Mouse (Mus musculus): ENCODE data around the gene Hfm1. TPM values are rescaled to one million over a fixed set of nuclear protein-coding genes. Genes with fewer than 3 reads are reported as not detected.

Gene Hfm1
- polyA plus RNA-seq, 1 experiment from 2014 or later: 0.30 TPM

GRCm38 (mm10) chr5:106885517-106885916 is 40.6 kb downstream of the Hfm1 start:
- Histone ChIP-seq H3K4me2 (ENCODE audit: low read depth, low read length) (no peak overlapping the region), H3K9me3 (replicated peaks; ENCODE audit: control insufficient read depth, low read length) (no peaks in the 10 kb centered on the region), H3K27me3 (ENCODE audit: control insufficient read depth, insufficient read depth, low read length) (no peaks in the 10 kb centered on the region), H3K36me3 (ENCODE audit: control insufficient read depth, insufficient read depth) (no peaks in the 10 kb centered on the region), H3K27ac (ENCODE audit: low read length) (no peak overlapping the region), H3K4me1 (ENCODE audit: control insufficient read depth, insufficient read depth, low read length) (no peaks in the 10 kb centered on the region), H3K4me3 (ENCODE audit: low read length) (no peak overlapping the region), H3K9ac (ENCODE audit: low read length) (no peak overlapping the region)
- 86% methylated on average over 4 of the region's 4 CpGs for WGBS
- ATAC-seq (replicated peaks; ENCODE audit: extremely low read depth, insufficient read depth, low FRiP score): no peak

DNA sequence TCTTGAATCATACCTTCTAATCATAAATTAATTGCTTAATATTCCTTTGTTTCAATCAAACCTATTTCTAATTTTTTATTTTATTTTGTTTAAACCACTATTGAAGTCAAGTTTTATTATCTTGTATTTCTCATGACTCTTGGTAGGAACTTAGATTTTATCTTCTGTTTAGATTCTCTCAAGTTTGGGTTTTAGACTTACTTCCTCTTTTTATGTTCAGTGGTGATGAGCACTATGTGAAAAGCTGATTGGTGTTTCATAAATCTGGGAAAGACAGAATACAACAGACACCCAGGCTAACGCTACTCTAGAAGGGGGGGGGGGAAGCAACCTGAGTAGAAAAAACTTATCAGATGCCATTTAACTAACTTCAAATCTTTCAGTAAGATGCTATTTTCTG is 49.7 kb downstream of the Hfm1 start:
- H3K27me3 ChIP-seq (ENCODE audit: control insufficient read depth, insufficient read depth, low read length): no peaks in the 10 kb centered on the region
- H3K4me3 ChIP-seq (ENCODE audit: low read length): no peak overlapping the region
- H3K4me2 ChIP-seq (ENCODE audit: low read depth, low read length): no peak overlapping the region
- H3K27ac ChIP-seq (ENCODE audit: low read length): no peak overlapping the region
- no peak for ATAC-seq (replicated peaks; ENCODE audit: extremely low read depth, insufficient read depth, low FRiP score)
- H3K36me3 ChIP-seq (ENCODE audit: control insufficient read depth, insufficient read depth): no peaks in the 10 kb centered on the region
- H3K4me1 ChIP-seq (ENCODE audit: control insufficient read depth, insufficient read depth, low read length): no peaks in the 10 kb centered on the region
- H3K9ac ChIP-seq (ENCODE audit: low read length): no peak overlapping the region
- 64% methylated on average over 1 of the region's 1 CpGs for WGBS
- H3K9me3 ChIP-seq (replicated peaks; ENCODE audit: control insufficient read depth, low read length): no peaks in the 10 kb centered on the region

- no peaks in the 10 kb centered on the region for H3K4me1 ChIP-seq (ENCODE audit: control insufficient read depth, insufficient read depth, low read length)
- H3K27me3 ChIP-seq (ENCODE audit: control insufficient read depth, insufficient read depth, low read length): no peaks in the 10 kb centered on the region
- WGBS: 34% methylated on average over 3 of the region's 3 CpGs
- H3K9me3 ChIP-seq (replicated peaks; ENCODE audit: control insufficient read depth, low read length): no peaks in the 10 kb centered on the region
- no peaks in the 10 kb centered on the region for H3K36me3 ChIP-seq (ENCODE audit: control insufficient read depth, insufficient read depth)
- ATAC-seq (replicated peaks; ENCODE audit: extremely low read depth, insufficient read depth, low FRiP score): no peak
- H3K4me2 ChIP-seq (ENCODE audit: low read depth, low read length): no peak overlapping the region
- H3K9ac ChIP-seq (ENCODE audit: low read length): no peak overlapping the region
- H3K4me3 ChIP-seq (ENCODE audit: low read length): no peak overlapping the region
- H3K27ac ChIP-seq (ENCODE audit: low read length): no peak overlapping the region
These were observed 65.7 kb downstream of the Hfm1 start for GRCm38 (mm10) chr5:106860415-106860814.

DNA sequence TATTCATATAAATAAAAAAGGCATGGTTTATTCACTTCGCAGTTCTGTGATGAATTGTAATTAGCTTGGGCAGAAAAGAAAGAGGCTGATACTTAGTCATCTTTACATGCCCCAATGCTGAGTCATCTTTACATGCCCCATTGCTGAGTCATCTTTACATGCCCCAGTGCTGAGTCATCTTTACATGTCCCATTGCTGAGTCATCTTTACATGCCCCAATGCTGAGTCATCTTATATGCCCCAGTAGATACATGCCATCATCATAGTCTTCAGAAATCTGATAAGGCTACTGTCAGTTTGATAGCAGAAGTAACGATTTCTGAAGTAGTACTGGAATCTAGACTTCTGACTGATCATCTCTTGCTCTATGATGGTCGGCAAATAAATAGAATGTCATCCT is 72.8 kb downstream of the Hfm1 start:
- no peak overlapping the region for H3K4me3 ChIP-seq (ENCODE audit: low read length)
- H3K36me3 ChIP-seq (ENCODE audit: control insufficient read depth, insufficient read depth): no peaks in the 10 kb centered on the region
- H3K4me2 ChIP-seq (ENCODE audit: low read depth, low read length): no peak overlapping the region
- no peaks in the 10 kb centered on the region for H3K9me3 ChIP-seq (replicated peaks; ENCODE audit: control insufficient read depth, low read length)
- no peaks in the 10 kb centered on the region for H3K4me1 ChIP-seq (ENCODE audit: control insufficient read depth, insufficient read depth, low read length)
- no peak for ATAC-seq (replicated peaks; ENCODE audit: extremely low read depth, insufficient read depth, low FRiP score)
- 82% methylated on average over 3 of the region's 3 CpGs for WGBS
- H3K9ac ChIP-seq (ENCODE audit: low read length): no peak overlapping the region
- H3K27ac ChIP-seq (ENCODE audit: low read length): no peak overlapping the region
- no peaks in the 10 kb centered on the region for H3K27me3 ChIP-seq (ENCODE audit: control insufficient read depth, insufficient read depth, low read length)

DNA sequence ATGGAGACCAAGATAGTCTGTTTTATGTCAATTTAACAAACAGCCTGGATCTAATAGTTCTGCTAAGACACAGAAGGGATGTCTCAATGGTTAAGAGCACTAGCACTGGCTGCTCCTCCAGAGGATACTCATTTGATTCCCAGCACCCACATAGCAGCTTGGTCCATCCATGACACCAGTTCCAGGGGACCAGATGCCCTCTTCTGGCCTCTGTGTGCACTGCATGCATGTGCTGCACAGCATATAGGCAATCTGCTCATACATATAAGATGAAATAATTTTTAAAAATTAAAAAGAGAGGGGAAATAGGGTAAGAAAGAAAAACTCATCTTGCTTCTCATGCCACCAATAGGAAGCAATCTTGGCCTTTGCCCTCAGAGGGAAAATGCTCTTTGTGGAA is 79.1 kb downstream of the Hfm1 start:
- no peaks in the 10 kb centered on the region for H3K36me3 ChIP-seq (ENCODE audit: control insufficient read depth, insufficient read depth)
- no peaks in the 10 kb centered on the region for H3K27me3 ChIP-seq (ENCODE audit: control insufficient read depth, insufficient read depth, low read length)
- H3K4me2 ChIP-seq (ENCODE audit: low read depth, low read length): no peak overlapping the region
- H3K9me3 ChIP-seq (replicated peaks; ENCODE audit: control insufficient read depth, low read length): no peaks in the 10 kb centered on the region
- H3K4me1 ChIP-seq (ENCODE audit: control insufficient read depth, insufficient read depth, low read length): no peaks in the 10 kb centered on the region
- H3K9ac ChIP-seq (ENCODE audit: low read length): no peak overlapping the region
- no peak overlapping the region for H3K4me3 ChIP-seq (ENCODE audit: low read length)
- no peak overlapping the region for H3K27ac ChIP-seq (ENCODE audit: low read length)
- ATAC-seq (replicated peaks; ENCODE audit: extremely low read depth, insufficient read depth, low FRiP score): no peak

DNA sequence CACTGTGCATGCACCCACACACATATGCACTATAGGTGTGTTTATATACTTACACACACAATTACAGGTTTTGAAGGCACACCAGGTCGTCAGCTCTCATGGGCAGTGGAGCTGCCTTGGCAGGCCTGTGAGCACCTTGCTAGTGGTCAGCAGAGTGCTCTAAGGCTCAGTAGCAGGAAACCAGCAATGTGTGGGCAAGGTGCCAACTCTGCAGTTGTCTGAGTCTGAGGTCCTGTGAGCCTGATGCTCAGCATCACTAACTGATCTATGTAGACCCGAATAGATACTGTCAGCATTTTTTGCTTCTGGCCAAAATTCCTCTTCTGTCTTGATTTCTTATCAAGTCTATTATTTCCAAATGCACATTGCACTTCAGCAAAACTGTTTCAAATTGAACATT is 82.2 kb downstream of the Hfm1 start:
- no peak overlapping the region for H3K27ac ChIP-seq (ENCODE audit: low read length)
- no peak overlapping the region for H3K4me3 ChIP-seq (ENCODE audit: low read length)
- ATAC-seq (replicated peaks; ENCODE audit: extremely low read depth, insufficient read depth, low FRiP score): no peak
- no peaks in the 10 kb centered on the region for H3K27me3 ChIP-seq (ENCODE audit: control insufficient read depth, insufficient read depth, low read length)
- no peaks in the 10 kb centered on the region for H3K36me3 ChIP-seq (ENCODE audit: control insufficient read depth, insufficient read depth)
- no peaks in the 10 kb centered on the region for H3K4me1 ChIP-seq (ENCODE audit: control insufficient read depth, insufficient read depth, low read length)
- no peaks in the 10 kb centered on the region for H3K9me3 ChIP-seq (replicated peaks; ENCODE audit: control insufficient read depth, low read length)
- no peak overlapping the region for H3K9ac ChIP-seq (ENCODE audit: low read length)
- WGBS: 60% methylated on average over 2 of the region's 2 CpGs
- no peak overlapping the region for H3K4me2 ChIP-seq (ENCODE audit: low read depth, low read length)

DNA sequence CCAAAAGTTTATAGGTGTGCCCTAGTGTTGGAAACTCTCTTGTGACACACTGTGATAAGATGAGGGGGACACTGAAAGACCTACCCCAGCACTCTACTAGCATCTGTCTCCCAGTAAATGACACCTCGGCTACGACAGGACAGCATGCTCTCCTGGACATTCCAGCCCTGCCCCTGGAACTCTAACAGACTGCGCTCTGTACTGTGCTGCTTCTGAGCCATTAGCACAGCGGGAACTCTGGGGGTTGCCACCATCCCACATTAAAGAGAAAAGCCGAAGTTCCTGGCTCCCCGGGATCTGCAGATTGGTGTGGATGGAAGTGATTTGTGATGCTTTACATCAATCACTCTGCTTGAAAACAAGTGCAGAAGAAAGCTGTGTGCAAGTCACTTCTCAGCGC is 93.1 kb downstream of the Hfm1 start:
- H3K9me3 ChIP-seq (replicated peaks; ENCODE audit: control insufficient read depth, low read length): no peaks in the 10 kb centered on the region
- H3K27me3 ChIP-seq (ENCODE audit: control insufficient read depth, insufficient read depth, low read length): no peaks in the 10 kb centered on the region
- WGBS: 20% methylated on average over 7 of the region's 7 CpGs
- H3K4me2 ChIP-seq (ENCODE audit: low read depth, low read length): peak overlapping the region; percentile 45
- H3K4me1 ChIP-seq (ENCODE audit: control insufficient read depth, insufficient read depth, low read length): peaks cover 4% of the 10 kb centered on the region; the same call in 1 of the 2 replicates
- H3K9ac ChIP-seq (ENCODE audit: low read length): no peak overlapping the region
- no peaks in the 10 kb centered on the region for H3K36me3 ChIP-seq (ENCODE audit: control insufficient read depth, insufficient read depth)
- H3K4me3 ChIP-seq (ENCODE audit: low read length): no peak overlapping the region
- no peak overlapping the region for H3K27ac ChIP-seq (ENCODE audit: low read length)
- ATAC-seq (replicated peaks; ENCODE audit: extremely low read depth, insufficient read depth, low FRiP score): 0 out of 2 replicates have a peak, but pooled peaks have one; percentile 49

- no peak for ATAC-seq (replicated peaks; ENCODE audit: extremely low read depth, insufficient read depth, low FRiP score)
- Histone ChIP-seq H3K4me3 (ENCODE audit: low read length) (no peak overlapping the region), H3K27ac (ENCODE audit: low read length) (no peak overlapping the region), H3K9me3 (replicated peaks; ENCODE audit: control insufficient read depth, low read length) (no peaks in the 10 kb centered on the region), H3K4me2 (ENCODE audit: low read depth, low read length) (no peak overlapping the region), H3K4me1 (ENCODE audit: control insufficient read depth, insufficient read depth, low read length) (peaks cover 4% of the 10 kb centered on the region; the same call in 1 of the 2 replicates), H3K9ac (ENCODE audit: low read length) (no peak overlapping the region), H3K36me3 (ENCODE audit: control insufficient read depth, insufficient read depth) (no peaks in the 10 kb centered on the region), H3K27me3 (ENCODE audit: control insufficient read depth, insufficient read depth, low read length) (no peaks in the 10 kb centered on the region)
- WGBS: 72% methylated on average over 6 of the region's 6 CpGs
These were observed 94.7 kb downstream of the Hfm1 start for GRCm38 (mm10) chr5:106831401-106831800.

DNA sequence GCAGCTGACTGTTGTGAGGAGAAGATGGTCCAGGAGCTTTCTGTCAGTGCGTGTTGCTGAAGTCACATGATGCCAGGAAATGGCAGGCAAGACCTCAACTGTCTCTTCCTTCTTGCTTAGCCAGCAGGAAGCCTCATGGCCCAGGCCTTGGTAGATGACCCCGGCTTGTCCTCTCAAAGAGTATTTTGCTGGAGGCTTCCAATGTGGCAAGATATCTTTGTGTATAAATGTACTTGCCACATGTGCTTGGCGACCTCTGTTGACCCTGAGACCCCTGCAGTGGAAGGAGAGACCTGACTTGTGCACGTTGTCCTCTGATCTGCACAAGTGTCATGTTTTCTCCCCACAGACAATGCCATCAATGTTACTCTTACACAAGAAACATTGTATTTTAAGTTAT is 95.3 kb downstream of the Hfm1 start:
- Histone ChIP-seq H3K4me1 (ENCODE audit: control insufficient read depth, insufficient read depth, low read length) (peaks cover 4% of the 10 kb centered on the region; the same call in 1 of the 2 replicates), H3K27me3 (ENCODE audit: control insufficient read depth, insufficient read depth, low read length) (no peaks in the 10 kb centered on the region), H3K4me3 (ENCODE audit: low read length) (no peak overlapping the region), H3K36me3 (ENCODE audit: control insufficient read depth, insufficient read depth) (no peaks in the 10 kb centered on the region), H3K4me2 (ENCODE audit: low read depth, low read length) (no peak overlapping the region), H3K9ac (ENCODE audit: low read length) (no peak overlapping the region), H3K27ac (ENCODE audit: low read length) (no peak overlapping the region), H3K9me3 (replicated peaks; ENCODE audit: control insufficient read depth, low read length) (no peaks in the 10 kb centered on the region)
- no peak for ATAC-seq (replicated peaks; ENCODE audit: extremely low read depth, insufficient read depth, low FRiP score)
- 75% methylated on average over 4 of the region's 4 CpGs for WGBS

- Histone ChIP-seq H3K27me3 (ENCODE audit: control insufficient read depth, insufficient read depth, low read length) (no peaks in the 10 kb centered on the region), H3K4me2 (ENCODE audit: low read depth, low read length) (no peak overlapping the region), H3K4me3 (ENCODE audit: low read length) (no peak overlapping the region), H3K27ac (ENCODE audit: low read length) (no peak overlapping the region), H3K4me1 (ENCODE audit: control insufficient read depth, insufficient read depth, low read length) (no peaks in the 10 kb centered on the region), H3K9ac (ENCODE audit: low read length) (no peak overlapping the region), H3K36me3 (ENCODE audit: control insufficient read depth, insufficient read depth) (no peaks in the 10 kb centered on the region), H3K9me3 (replicated peaks; ENCODE audit: control insufficient read depth, low read length) (no peaks in the 10 kb centered on the region)
- no peak for ATAC-seq (replicated peaks; ENCODE audit: extremely low read depth, insufficient read depth, low FRiP score)
These were observed 99.4 kb downstream of the Hfm1 start for GRCm38 (mm10) chr5:106826740-106827139.

Measured in heart, embryonic 16.5 days (tissue).